Mouse (Mus musculus) cerebellum, postnatal 4 days (tissue): ENCODE data around the gene Ccdc87.
"Not testable (repeated sequence)": the region's sequence is repeated elsewhere in the genome, so short reads cannot be mapped to it uniquely, and the experiment has no call there.

Source experiments
- DNase-seq, 2 experiments: peaks; one replicate each; pipeline ENCODE4 v3.0.0; 2022; ENCODE audit warnings: low spot score in 2 of 2, mixed read lengths in 1 of 2

The Ccdc87 gene

GRCm38 (mm10) chr19:4838526-4839140 is 533 bp upstream of the Ccdc87 start:
- no peak for DNase-seq

- DNase-seq, result no peak
Observed at GRCm38 (mm10) chr19:4840848-4841247, 1.7 kb downstream of the Ccdc87 start.

- no peak for DNase-seq
Observed at GRCm38 (mm10) chr19:4842611-4843010, 3.4 kb downstream of the Ccdc87 start.

- no peak for DNase-seq
Observed at GRCm38 (mm10) chr19:4845846-4846245, 6.7 kb downstream of the Ccdc87 start.

- no peak for DNase-seq
Observed at GRCm38 (mm10) chr19:4847490-4847889, 8.3 kb downstream of the Ccdc87 start.

- no peak for DNase-seq
Observed at GRCm38 (mm10) chr19:4849800-4850199, 10.6 kb downstream of the Ccdc87 start.

- DNase-seq, result no peak
Observed at GRCm38 (mm10) chr19:4850281-4850680, 11.1 kb downstream of the Ccdc87 start.

- peak; percentile 72 to 79 for DNase-seq
Observed at GRCm38 (mm10) chr19:4854552-4855469, 15.6 kb downstream of the Ccdc87 start, which contains the start of gene Ctsf. Ctsf (plus strand) TSS chr19:4855130.

- no peak for DNase-seq
Observed at GRCm38 (mm10) chr19:4855470-4855820, 16.3 kb downstream of the Ccdc87 start.

GRCm38 (mm10) chr19:4855951-4856350 is 16.8 kb downstream of the Ccdc87 start:
- DNase-seq, result no peak

GRCm38 (mm10) chr19:4859081-4859480 is 19.9 kb downstream of the Ccdc87 start:
- DNase-seq, result no peak

GRCm38 (mm10) chr19:4863048-4863447 is 23.9 kb downstream of the Ccdc87 start:
- DNase-seq, result peak in 1 of 2 experiments; percentile 30

- DNase-seq, result no peak
Observed at GRCm38 (mm10) chr19:4865147-4865546, 26.0 kb downstream of the Ccdc87 start.

GRCm38 (mm10) chr19:4874613-4875012 is 35.4 kb downstream of the Ccdc87 start:
- DNase-seq, result not testable (repeated sequence)

- no peak for DNase-seq
Observed at GRCm38 (mm10) chr19:4876241-4876640, 37.1 kb downstream of the Ccdc87 start.

GRCm38 (mm10) chr19:4876755-4877154 is 37.6 kb downstream of the Ccdc87 start:
- no peak for DNase-seq

- no peak for DNase-seq
Observed at GRCm38 (mm10) chr19:4877785-4878184, 38.6 kb downstream of the Ccdc87 start, which contains the start of gene Actn3. Actn3 (minus strand) TSS chr19:4877909.

- DNase-seq, result peak; percentile 97
Observed at GRCm38 (mm10) chr19:4878405-4879323, 39.5 kb downstream of the Ccdc87 start, which contains the start of gene Zdhhc24. Zdhhc24 (plus strand) TSS chr19:4878668.

GRCm38 (mm10) chr19:4879324-4879703 is 40.1 kb downstream of the Ccdc87 start:
- no peak for DNase-seq

GRCm38 (mm10) chr19:4883961-4884360 is 44.8 kb downstream of the Ccdc87 start:
- DNase-seq, result no peak

GRCm38 (mm10) chr19:4889791-4890190 is 50.6 kb downstream of the Ccdc87 start:
- DNase-seq, result no peak

- no peak for DNase-seq
Observed at GRCm38 (mm10) chr19:4891798-4892197, 52.6 kb downstream of the Ccdc87 start.
